Mouse (Mus musculus) cerebellum, adult (tissue): ENCODE measurements around the gene Cdc34.

ENCODE experiments used
- ATAC-seq: cut with Nextera tagmentation; 2 replicates; pipeline ENCODE4 v1.9.2; 2017; ENCODE audit warnings: mild to moderate bottlenecking, moderate library complexity, mixed read lengths; ENCODE audit not compliant: insufficient number of reproducible peaks, low FRiP score, low TSS enrichment

Cdc34 gene

DNA sequence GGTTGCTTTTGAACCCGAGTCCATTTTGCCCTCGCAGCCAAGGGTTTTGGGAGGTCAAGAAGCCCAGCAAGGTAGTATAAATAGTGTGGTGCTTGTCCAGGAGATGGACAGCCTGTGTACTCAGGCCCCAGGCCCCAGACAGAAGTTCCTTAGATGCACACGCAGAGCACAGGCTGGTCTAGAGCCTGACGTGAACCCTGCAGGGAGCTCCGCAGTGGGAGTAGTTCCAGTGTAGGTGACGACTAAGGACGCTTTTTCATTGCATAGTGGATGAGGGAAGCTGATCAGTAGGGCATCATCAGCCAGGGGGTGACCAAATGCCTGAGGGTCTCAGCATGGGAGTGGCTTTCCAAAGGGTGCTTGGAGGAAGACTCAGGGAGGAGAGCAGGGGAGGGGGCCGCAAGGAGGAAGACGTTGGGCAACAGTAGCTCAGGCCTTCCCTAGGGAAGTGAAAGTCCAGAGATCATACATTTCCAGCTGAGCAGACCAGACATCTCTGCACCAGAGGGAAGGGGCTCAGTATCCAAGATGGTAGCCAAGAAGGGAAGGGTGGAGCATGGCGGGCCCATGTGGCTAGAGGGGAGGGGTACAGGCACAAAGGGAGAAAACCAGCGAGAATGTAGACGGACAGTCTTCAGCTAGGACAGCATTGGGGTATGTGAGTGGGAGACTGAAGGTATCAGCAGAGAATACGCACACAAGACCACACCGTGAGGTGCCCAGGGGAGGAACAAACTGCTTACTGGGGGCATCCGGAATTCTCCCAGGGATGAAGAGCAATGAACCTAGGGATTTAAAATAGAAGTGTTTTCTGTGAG is 11.7 kb upstream of the Cdc34 start:
- ATAC-seq, result 0 out of 2 replicates have a peak, but pooled peaks have one; percentile 8

DNA sequence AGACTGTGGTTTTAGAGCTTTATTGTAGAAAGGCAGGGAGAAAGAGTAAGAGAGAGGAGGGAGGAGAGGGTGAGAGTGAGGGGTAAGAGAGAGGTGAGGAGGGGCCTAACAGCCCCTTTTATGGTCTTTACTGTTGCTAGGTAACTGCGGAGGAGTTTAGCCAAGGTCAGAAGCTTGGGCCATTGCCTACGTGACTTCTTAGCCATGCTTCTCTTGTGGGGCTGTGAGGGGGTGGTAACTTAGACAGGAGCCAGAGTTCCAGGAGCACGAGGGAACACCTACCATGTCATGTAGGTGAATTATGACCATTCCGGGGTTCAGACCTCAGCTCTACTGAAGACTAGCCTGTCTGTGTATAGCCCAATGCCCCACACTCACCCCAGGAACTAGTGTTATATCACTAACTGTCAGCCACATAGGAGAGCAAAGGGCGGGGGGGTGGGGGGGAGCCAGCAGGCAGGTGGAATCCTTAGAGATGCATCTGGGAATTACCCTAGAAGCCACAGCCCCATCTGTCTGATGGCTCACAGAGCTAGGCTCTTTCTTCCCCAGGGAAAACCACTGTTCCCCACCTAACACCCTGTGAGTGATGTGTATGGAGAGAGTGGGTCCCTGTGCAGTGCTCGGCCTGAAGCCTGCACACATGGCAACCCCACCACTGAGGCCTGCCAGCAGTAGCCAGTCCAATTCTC is 10.5 kb upstream of the Cdc34 start:
- no peak for ATAC-seq

DNA sequence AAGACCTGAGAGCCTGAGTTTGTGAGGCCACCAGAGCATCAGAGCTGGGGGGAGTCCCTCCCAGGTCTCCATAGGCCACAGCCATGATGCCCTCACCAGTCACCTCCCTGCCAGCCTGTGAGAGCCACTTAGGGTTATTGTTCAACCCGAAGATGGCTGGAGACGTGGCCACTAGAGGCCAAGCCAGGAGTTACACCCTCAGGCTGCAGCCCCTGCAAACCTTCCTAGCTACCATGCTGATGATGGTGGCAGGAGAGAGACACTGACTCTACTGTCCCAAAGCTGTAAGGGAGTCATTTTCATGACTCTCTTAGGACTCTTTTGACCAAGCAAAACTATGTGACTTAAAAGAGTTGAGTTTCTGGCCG is 9.9 kb upstream of the Cdc34 start:
- no peak for ATAC-seq

DNA sequence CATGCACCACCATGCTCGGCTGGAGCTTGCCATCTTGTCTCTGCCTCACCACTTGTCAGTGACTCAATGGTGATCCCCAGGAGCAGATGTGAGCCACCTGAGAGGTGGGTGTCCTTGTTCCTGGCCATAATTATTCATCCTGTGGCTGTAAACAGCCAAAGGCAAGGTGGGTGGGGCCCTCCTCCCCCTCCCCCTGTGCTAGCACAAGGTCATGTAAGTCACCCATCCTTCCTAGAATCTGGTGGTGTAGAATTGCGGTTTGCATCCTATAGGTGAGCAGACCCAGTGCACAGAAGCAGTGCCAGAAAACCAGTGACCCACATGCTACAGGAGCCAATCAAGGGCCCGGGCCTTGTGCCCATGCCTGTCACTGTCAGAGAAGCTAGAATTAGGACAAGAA is 8.9 kb upstream of the Cdc34 start:
- no peak for ATAC-seq

DNA sequence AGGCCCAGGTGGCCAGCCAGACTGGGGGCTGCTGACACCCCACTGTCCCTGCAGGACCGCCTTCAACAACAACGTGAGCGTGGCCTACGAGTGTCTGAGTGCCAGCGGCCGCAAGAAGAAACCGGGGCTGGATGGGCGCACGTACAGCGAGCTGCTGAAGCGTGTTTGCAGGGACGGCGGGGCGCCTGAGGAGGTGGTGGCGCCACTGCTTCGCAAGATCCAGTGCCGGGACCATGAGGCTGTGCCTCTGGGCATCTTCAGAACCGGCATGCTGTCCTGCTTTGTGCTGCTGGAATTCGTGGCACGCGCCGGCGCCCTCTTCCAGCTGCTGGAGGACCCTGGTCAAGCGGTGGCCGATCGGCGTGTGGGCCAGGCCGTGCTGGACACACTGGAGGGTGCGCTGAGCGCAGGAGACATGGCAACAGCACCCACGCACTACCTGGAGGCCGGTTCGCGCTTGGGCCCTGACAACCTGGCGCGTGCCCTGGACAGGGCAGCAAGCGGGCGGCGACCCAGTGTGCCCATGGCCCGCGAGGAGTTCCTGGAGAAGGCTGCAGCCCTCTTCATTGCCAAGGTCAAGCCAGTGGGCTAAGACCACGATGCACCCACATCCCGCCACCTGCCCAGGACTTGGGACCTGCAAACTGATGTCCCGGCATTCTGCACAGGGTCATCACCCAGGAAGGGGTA is 6.5 kb upstream of the Cdc34 start:
- no peak for ATAC-seq

DNA sequence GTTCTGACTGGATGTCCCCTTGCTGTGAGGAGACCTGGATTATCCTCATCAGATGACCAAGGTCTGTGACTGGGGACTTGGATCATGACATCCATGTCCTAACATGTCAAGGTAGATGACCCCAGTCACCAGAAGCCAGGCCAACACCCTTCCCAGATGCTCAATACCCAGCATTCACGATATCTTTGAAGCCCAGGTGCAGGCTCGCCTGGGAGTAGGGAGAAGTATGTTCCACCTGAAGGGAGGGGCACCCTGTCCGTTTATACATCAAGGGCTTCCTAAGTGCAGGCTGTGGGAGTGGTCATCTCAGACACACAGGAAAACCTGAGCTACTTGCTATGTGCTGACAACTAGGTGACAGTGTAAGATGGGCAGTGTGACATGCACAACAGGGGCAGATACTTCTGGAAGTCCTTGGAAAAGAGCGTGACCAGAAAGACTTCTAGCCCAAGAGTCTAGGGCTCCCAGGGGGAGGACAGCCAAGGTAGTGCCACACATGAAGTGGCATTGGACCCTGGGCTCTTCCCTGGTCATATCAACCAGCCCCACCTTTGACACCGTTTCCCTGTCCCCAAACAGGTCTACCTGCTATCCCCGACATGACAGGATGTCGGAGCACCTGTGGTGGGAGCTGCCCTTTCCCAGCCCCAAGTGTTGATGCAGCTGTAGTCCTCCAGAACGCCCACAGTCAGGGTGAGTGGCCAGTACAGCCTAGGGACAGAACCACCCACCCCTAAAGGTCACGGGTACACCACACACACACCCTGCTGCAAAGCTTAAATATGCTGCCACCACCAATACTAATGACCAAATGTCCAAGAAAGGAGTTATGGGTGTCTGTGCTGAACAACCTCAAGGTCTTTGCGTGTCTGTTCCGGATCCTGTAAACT is 1.1 kb upstream of the Cdc34 start:
- ATAC-seq, result peak; percentile 5; the same call in 1 of the 2 replicates

DNA sequence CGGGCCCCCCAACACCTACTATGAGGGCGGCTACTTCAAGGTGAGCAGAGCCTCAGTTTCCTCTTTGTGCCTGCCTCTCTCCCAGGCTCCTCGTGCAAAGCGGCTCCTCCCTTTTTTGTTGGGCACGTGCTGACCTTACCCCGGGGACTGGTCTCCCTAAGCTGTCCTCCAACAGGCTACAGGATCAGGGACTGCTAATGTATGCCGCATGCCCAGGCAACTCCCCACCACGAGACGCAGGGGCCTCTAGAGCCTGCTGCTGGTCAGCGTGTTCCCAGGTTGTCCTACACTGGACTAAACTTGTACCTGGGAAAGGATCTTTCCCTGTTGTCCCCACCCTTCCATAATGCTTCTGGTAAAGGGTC is 538 bp downstream of the Cdc34 start:
- ATAC-seq, result no peak

DNA sequence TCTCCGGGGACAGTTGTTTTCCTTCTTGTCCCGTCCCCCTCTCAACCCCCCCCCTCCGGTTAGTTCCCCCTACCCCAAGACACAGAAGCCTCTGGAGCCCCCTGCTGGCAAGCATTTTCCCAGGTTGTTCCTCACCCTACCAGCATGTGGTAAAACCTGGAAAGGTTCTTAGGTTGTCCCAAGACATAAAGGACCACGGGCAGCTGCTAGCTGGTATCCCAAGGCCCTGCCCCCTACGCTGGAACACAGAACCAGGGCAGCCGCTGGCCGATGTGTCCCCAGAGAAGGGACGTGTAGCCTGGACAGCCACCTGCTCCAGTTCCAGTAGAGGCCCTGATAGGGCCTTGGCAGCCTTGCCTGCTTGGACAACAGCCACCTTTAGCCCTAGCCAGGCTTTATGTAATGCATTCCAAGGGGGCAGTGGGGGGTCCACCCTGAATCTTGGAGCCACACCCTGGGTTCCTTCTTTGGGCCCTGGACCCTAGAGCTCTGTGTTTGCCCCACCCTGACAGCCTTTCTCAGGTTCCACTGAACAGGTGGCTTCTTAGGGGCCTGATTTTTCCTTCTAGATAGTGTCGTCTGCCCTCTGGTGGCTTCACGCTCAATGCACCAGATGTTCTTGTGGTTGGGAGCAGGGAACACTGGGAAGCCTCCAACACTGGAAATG is 1.1 kb downstream of the Cdc34 start:
- ATAC-seq, result no peak

DNA sequence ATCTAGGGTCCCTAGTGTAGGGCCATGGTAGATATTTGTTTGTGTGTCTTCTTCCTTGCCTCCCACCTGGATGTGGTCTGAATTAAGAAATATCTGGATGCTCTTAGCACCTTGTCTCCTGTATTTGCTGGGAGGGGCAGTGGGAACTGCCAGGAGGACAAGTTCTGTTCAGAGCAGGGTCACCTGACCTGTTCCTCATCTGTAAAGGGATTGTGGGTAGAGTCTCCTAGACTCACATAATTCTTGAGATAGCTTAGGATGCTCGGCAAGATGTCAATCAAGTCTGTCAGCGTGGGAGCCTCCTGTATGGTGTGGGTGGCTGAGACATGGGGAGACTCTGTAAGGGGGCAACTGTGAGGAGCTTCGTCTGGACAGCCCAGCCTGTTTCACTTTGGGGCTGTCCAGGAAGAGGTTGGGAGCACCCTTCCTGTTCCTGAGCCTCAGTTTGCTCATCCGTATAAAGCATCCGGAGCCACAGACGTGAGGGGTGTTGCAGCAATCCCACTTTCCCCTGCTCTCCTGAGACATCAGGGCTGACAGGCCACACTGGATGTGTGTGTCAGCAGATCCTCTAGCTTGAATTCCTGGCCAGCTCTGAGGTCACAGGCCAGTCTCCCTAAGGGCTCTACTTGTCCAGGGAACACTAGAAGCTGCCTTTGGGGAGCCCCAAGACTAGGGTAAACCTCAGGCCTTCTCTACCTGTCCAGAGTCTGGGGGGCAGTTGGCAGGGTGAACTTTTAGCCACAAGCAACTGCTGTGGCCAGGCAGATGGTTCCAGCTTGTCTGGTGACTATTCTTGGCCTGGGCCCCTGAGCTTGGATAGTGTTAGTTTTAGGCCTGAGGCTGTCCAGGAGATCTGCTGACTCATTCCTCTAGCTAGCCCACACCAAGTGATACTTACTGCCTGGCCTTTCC is 2.0 kb downstream of the Cdc34 start:
- no peak for ATAC-seq

DNA sequence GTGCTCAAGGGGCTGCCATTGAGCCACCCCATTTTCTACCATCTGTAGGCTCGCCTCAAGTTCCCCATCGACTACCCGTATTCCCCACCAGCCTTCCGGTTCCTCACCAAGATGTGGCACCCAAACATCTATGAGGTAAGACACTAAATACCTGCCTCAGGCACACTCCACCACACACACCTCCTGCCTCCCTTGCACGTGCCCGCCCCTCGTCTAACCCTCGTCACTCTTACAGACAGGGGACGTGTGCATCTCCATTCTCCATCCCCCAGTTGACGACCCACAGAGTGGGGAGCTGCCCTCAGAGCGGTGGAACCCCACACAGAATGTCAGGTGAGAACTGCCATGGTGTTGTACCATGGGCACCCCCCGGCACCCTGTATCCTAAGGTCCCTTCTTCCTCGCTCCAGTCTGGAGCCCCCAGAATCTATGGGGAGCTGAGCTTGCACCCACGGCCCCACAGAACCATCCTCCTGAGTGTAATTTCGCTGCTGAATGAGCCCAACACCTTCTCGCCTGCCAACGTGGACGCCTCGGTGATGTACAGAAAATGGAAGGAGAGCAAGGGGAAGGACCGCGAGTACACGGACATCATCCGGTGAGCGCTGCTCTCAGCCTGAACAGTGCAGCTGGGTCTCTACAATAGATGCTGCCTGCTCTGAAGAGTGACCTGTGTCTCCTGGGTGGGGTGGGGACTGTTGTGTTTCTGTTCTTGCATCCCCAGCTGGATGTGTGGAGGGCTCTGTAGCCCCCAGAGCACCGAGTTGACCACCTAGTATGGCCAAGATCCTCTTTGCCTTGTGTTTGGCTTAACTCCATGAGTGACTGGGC is 3.0 kb downstream of the Cdc34 start:
- no peak for ATAC-seq

DNA sequence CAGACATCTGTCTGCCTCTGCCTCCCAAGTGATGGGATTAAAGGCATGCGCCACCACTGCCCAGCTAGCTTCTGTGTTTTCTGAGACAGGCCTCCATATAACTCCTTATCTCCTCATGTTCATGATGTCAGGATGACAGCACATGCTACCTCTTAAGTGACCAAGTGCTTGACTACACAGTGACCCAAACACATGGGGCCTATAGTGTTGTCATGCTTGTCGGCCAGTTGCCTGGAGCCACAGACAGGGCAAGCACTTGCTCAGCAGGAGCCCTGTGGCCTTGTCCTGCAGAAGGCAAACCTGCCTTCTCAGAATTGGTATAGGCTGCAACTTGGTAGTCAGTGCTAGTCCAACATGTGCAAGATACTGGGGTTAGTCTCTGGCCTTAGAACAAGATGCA is 4.2 kb downstream of the Cdc34 start:
- ATAC-seq, result no peak

DNA sequence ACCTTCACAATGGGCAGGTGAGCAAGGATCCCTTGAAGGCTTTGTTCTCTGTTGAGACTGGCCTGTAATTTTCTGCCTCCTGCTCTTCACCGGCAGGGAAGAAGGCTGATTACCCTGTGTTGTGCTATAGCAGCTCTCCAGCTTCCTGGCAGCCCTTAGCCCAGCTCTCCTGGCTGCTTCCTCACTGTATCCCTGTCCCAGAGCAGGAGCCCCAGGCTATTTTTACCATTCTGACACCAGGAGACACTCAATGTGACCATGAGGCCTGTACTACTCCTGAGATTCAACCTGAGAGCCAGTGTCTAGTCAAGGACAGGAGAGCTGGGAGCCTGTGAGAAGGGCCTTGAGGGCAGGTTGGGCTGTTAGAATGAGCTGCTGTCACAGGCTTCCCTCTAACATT is 4.7 kb downstream of the Cdc34 start:
- ATAC-seq, result no peak

DNA sequence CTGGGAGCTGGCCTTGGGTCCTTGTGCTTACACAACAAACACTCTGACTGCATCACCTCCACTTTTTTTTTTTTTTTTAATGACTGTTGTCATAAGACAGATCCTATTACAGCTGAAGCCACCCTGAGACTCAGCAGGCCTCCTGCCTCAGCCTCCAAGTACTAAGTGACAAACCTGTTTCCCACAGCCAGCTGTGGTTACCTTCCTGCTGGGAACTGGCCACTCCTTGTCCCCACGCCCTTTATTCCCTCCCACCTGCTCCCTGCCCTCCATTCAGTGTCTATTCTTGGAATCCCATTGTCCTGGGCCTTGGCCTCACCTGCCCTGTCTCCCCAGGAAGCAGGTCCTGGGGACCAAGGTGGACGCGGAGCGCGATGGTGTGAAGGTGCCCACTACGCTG is 5.5 kb downstream of the Cdc34 start:
- no peak for ATAC-seq

DNA sequence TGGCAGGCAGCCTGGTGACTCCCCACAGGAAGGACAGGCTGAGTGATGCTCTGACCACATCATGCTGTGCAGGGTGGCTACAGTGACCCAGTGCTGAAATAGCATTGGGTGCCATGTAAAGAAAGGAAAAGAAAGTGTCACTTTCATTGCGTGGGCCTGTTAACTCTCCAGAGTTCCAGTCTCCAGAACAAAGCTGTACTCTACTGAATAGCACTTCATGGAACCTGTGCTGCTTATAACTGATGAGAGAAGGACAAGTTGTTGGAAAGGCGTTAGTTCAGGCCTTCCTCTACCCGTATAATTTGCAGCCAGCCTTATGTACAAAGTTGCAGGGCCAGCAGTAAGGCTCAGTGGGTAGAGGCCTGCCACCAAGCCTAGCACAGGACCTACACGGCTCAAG is 6.7 kb downstream of the Cdc34 start, which contains the start of gene Gzmm:
TSS of gene Gzmm (plus strand) at position 301 of the 400 bp plus-strand sequence.
- ATAC-seq, result no peak

DNA sequence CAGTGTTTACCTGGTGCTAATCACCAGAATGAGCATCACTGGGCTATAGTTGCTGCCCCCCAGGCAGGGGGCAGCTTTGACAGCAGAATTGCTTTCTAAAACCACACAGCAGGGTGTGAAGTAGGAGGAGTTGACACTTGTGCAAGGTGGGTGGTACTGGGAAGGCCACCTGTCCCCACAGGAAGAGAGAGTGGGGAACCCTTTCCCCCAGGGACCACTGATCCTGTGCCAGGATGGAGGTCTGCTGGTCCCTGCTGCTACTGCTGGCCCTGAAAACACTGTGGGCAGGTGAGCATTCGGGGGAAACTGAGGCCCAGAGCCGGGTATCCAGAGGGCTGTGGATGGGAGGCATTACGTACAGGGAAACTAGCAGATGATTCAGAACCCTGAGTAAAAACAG is 7.2 kb downstream of the Cdc34 start:
- no peak for ATAC-seq

DNA sequence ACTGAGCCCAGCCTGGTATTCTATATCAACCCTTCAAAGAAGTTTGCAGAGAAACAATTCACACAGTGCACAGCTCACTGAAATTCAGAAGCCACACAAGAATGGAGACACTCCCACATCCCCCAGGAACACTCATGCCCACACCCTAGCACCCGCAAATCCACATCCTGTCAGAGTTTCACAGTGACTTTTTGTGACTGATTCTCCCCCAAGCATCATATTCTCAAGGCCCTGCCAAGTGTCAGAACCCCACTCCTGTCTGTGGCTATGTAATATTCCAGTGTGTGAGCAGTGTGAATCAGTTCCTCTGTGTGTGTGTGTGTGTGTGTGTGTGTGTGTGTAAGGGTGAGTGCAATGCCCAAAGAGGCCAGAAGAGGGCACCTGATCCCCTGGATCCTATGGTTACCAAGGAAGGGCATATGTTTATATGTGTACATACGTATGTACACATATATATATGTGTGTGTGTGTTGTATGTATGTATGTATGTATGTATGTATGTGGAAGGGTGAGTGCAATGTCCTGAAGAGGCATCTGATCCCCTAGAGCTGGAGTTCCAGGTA is 10.1 kb downstream of the Cdc34 start:
- ATAC-seq, result no peak

DNA sequence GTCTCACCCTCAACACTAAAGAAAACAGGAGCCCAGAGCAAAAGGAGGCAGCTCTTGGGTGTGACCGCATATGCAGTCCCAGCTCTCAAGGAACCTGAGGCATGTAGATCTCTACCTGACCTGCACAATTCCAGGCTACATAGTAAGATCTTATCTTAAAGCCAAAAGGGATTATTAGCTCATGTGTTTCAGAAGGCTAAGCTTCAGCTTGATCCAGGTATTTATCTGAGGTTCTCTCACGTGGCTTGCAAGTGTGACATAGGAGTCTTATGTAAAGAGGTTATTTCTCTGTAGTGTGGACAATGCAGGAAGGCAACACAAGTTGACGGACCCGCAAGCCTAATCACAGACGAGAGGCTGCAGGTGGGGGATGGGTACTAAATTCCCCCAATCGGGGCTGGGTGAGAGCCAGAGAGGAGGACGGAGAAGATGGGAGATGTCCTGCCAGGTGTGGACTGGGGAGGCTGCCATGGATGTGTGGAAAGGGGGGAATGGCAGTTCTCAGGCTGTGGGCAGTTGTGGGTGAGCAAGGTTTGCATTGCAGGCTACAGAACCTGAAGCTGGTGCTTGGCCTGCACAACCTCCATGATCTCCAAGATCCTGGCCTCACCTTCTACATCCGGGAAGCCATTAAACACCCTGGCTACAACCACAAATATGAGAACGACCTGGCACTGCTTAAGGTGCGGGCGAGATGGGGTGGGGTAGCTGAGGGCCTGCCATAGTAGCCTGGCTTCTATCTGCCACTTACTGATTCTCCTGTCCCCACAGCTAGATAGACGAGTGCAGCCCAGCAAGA is 11.8 kb downstream of the Cdc34 start:
- ATAC-seq, result no peak
